Mouse (Mus musculus) ES-E14 (cell line): ENCODE data around the gene Vmn2r90.

ENCODE experiments used
- HCFC1 ChIP-seq: IDR thresholded peaks from 2 replicates; pipeline ENCODE4 v1.6.1; 2012; ENCODE audit warnings: low read length, inconsistent platforms, borderline replicate concordance; ENCODE audit not compliant: insufficient read depth
- ZC3H11A ChIP-seq: IDR thresholded peaks from 2 replicates; pipeline ENCODE4 v1.6.1; 2012; ENCODE audit warnings: low read depth, mild to moderate bottlenecking, inconsistent platforms, low read length, borderline replicate concordance

GRCm38 (mm10) chr17:17678781-17679180 is 24.8 kb upstream of the Vmn2r90 start:
- no peak for TF ChIP-seq HCFC1
- TF ChIP-seq ZC3H11A: no peak
